Mouse (Mus musculus) forebrain, embryonic 10.5 days (tissue): ENCODE data around the gene Gabpb2. TPM values are rescaled to one million over a fixed set of nuclear protein-coding genes. Genes with fewer than 3 reads are reported as not detected.
A peak's percentile ranks its signal among the peaks of the same experiment; 100 is the strongest.

Source experiments
- DNase-seq: peaks from one replicate; pipeline ENCODE4 v3.0.0-alpha.2; 2017; ENCODE audit warnings: low spot score; ENCODE audit errors: extremely low spot score
- H3K27ac ChIP-seq: fragments of 300-500 bp; sonication (generic); 2 replicates; pipeline ENCODE4 v1.5.1; 2016; ENCODE audit warnings: mild to moderate bottlenecking
- H3K27me3 ChIP-seq: fragments of 300-500 bp; sonication (generic); 2 replicates; pipeline ENCODE4 v1.6.1; 2016; ENCODE audit warnings: mild to moderate bottlenecking; ENCODE audit not compliant: poor library complexity, severe bottlenecking
- H3K36me3 ChIP-seq: fragments of 300-500 bp; sonication (generic); replicated peaks from 2 replicates; pipeline ENCODE4 v1.6.1; 2016; ENCODE audit warnings: mild to moderate bottlenecking, moderate library complexity
- H3K4me1 ChIP-seq: fragments of 300-500 bp; sonication (generic); 2 replicates; pipeline ENCODE4 v1.6.1; 2016
- H3K4me3 ChIP-seq: fragments of 300-500 bp; sonication (generic); 2 replicates; pipeline ENCODE4 v1.5.1; 2016; ENCODE audit warnings: mild to moderate bottlenecking, moderate library complexity
- H3K9me3 ChIP-seq: fragments of 300-500 bp; sonication (generic); 2 replicates; pipeline ENCODE4 v1.6.1; 2016; ENCODE audit warnings: mild to moderate bottlenecking, moderate library complexity
- WGBS: fragments of 180-500 bp; shearing (Covaris S2); methylation state at CpG from one replicate; pipeline ENCODE4 v1.1.7; 2016; 5-methylcytosine and 5-hydroxymethylcytosine counted together
- polyA plus RNA-seq: library from polyadenylated mRNA; unstranded; fragments of >200 nt; fragmentation: Nextera tagmentation; extraction: Ambion mirVana; gene quantifications from 2 replicates; pipeline ENCODE4 v1.2.1, GENCODE M21; 2016

Gabpb2 gene
- polyA plus RNA-seq, 1 experiment from 2014 or later, result 13.7 TPM

DNA sequence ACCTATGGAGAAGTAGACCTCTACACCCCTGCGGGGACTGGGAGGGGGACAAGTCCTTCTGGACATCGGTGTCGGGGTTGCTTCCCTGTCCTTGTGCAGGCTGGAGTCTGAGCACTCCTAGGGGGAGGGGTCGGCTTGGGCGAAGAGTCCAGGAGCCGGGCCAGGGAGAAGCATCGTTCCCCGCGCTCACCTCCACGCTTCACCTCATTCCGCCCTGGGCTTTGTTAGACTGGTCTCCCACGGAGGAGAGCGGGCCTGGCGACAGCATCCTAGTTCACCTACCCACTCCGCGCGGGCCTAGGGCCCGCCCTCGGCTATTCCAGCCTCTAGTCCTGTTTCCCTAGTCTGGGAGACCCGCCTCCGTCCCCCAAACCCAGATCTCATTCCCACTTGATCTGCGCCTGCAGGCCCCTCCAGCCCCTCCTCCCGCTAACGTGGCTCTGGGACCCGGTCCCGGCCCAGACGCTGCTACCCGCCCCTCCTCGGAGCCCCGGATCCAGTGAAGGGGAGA, 56.6 kb downstream of the Gabpb2 start:
- WGBS, result under 1% methylated on average over 30 of the region's 30 CpGs
- peak overlapping the region; percentile 81 for H3K27ac ChIP-seq
- H3K27me3 ChIP-seq, result peaks cover 48% of the 10 kb centered on the region

DNA sequence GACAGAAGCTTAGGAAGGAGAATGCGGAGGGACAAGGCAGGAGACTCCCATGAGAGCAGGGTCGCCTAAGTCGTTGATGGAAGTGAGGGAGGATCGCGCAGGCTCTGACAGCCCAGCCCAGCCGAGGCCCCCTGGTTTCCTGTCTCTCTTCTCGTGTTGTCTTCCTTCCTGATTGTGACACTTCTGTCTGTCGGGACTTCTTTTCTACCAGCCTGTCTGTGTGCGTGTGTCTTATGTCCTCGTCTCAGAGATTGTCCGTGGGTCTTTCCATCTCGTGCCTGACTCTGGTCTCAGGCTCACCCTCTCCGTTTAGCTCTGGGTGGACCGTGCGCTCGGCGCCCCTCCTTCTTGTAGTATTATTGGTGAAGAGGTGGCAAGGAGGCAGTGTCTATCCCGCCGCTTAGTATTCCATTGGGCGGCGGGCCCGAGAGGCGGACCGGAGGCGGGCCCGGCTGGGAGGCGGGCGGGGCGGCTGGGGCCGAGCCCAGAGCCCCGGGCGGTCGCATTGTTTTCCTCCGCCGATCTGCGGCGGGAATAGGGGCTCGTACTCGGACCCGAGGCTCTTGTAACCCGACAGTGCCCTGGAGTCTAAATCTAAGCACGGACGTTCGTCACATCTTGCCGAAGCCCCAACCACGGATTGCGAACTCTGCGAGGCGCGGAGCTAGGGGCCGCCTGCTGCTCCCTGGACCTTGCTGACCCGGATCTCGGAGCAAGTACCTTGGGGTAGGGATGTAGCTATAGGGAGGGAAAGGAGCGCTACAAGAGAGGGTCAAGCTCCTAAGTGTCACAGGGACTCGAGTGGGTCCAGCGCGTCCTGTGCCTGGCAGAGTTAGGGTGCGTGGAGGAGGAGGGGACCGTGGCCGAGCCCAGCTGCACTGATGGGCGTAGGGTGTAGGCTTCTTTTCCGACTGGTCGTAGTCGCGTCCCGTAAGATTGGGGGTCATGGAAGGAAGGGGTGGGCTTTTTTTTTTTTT, 57.4 kb downstream of the Gabpb2 start, which contains the start of gene Sema6c:
Gene Sema6c (plus strand): TSS at position 471 of the 977 bp plus-strand sequence.
- peak within 1 kb of the TSS; percentile 81 for H3K27ac ChIP-seq
- H3K4me1 ChIP-seq, result peaks cover 45% of the 10 kb centered on the region
- peak; percentile 88 for DNase-seq
- H3K36me3 ChIP-seq, result peaks cover 13% of the 10 kb centered on the region
- H3K4me3 ChIP-seq, result peak within 1 kb of the TSS; percentile 65
- H3K27me3 ChIP-seq, result peaks cover 48% of the 10 kb centered on the region
- H3K9me3 ChIP-seq, result no peaks in the 10 kb centered on the region
- WGBS, result under 1% methylated on average over 66 of the region's 66 CpGs

More for the DNA sequence above, 56.6 kb downstream of the Gabpb2 start:
- peak; percentile 40 for DNase-seq
- peak overlapping the region; percentile 65 for H3K4me3 ChIP-seq
- H3K36me3 ChIP-seq, result peaks cover 19% of the 10 kb centered on the region
- peaks cover 45% of the 10 kb centered on the region for H3K4me1 ChIP-seq
- no peaks in the 10 kb centered on the region for H3K9me3 ChIP-seq

DNA sequence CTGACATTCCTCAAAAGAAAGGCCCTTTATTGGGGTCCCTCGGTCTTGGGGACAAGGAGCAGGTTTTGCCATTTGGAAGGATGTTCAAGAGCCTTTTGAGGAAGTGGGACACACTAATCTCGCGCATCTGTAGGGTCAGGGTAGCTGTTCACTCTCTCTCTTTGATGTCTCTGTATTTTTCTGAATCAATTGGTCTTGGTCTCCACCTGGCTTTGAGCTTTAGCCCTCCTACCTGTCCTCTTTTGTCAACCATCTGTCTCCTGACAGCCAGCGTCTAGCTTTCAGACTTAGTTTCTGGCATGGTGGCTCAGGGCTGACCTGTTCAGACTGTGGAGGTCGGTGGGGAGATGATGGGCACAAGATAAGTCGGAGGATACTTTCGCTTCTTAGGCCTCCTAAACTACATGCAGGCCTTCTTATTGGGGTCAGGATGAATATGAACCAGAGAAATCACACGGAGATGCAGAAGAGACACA, 58.2 kb downstream of the Gabpb2 start:
- Histone ChIP-seq H3K4me1 (peaks cover 45% of the 10 kb centered on the region), H3K9me3 (no peaks in the 10 kb centered on the region), H3K27me3 (peaks cover 48% of the 10 kb centered on the region), H3K36me3 (peaks cover 6% of the 10 kb centered on the region), H3K4me3 (peak overlapping the region; percentile 65), H3K27ac (0 out of 2 replicates have a peak overlapping the region, but pooled peaks have one; percentile 81)
- DNase-seq, result no peak
- WGBS, result 8% methylated on average over 8 of the region's 8 CpGs

DNA sequence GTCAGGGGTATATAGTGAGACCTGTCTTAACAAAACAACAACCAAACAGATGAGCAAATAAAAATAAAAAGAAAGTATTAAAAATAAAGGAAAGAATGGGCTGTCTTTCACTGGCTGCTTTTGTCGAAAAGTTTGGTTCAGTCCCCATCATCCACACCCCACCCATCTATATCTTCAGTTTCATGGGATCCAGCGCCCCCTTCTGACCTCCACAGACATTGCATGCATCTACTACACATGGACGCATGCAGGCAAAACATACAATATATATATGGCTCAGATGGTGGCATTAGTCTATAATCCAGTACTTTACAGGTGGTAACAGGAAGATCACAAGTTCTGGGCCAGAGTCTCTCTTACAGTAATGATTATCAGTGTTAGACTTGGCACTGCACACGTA, 63.8 kb downstream of the Gabpb2 start:
- H3K9me3 ChIP-seq, result no peaks in the 10 kb centered on the region
- H3K4me1 ChIP-seq, result no peaks in the 10 kb centered on the region
- H3K27me3 ChIP-seq, result peaks cover 8% of the 10 kb centered on the region
- no peak for DNase-seq
- H3K27ac ChIP-seq, result no peak overlapping the region
- no peak overlapping the region for H3K4me3 ChIP-seq
- H3K36me3 ChIP-seq, result no peaks in the 10 kb centered on the region
- 59% methylated on average over 4 of the region's 4 CpGs for WGBS

DNA sequence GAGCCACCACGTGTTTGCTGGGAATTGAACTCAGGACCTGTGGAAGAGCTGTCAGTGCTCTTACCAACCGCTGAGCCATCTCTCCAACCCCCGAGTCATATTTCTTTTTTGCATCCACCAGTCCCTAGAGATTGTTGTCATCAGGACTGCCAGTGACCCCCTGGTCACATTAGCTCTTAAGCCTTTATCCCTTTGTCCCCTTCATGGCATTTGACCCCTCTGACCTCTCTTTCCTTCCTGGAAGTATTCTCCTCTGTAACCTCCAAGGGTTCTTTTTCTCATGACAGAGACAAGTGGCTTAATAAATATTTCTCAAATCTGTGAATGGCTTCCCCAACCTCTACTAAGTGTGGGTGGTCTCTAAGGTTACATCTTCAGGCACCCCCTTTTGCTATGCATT, 69.8 kb downstream of the Gabpb2 start:
- H3K4me1 ChIP-seq, result no peaks in the 10 kb centered on the region
- no peak overlapping the region for H3K27ac ChIP-seq
- 59% methylated on average over 3 of the region's 3 CpGs for WGBS
- H3K36me3 ChIP-seq, result no peaks in the 10 kb centered on the region
- DNase-seq, result no peak
- no peaks in the 10 kb centered on the region for H3K27me3 ChIP-seq
- no peaks in the 10 kb centered on the region for H3K9me3 ChIP-seq
- H3K4me3 ChIP-seq, result no peak overlapping the region

DNA sequence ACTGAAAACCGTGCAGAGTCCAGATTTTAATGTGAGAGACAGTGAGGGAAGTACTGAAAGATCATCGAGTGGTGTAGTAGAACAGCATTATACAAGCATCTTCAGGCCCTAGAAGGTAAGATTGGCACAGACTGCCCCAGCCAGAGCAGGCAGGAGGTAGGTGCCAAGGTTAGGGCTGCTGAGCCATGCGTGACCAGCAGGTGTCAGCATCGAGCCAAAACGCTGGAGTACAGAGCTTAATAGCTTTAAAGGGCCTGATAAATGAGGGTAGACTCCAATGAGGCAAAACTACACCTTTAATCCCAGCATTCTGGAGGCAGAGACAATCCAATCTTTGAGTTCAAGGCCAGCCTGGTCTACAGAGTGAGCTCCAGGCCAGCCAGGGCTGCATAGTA, 75.1 kb downstream of the Gabpb2 start:
- Histone ChIP-seq H3K4me3 (no peak overlapping the region), H3K27me3 (no peaks in the 10 kb centered on the region), H3K4me1 (peaks cover 8% of the 10 kb centered on the region), H3K9me3 (no peaks in the 10 kb centered on the region), H3K27ac (no peak overlapping the region), H3K36me3 (peaks cover 14% of the 10 kb centered on the region)
- DNase-seq, result peak; percentile 80
- 6% methylated on average over 5 of the region's 5 CpGs for WGBS

DNA sequence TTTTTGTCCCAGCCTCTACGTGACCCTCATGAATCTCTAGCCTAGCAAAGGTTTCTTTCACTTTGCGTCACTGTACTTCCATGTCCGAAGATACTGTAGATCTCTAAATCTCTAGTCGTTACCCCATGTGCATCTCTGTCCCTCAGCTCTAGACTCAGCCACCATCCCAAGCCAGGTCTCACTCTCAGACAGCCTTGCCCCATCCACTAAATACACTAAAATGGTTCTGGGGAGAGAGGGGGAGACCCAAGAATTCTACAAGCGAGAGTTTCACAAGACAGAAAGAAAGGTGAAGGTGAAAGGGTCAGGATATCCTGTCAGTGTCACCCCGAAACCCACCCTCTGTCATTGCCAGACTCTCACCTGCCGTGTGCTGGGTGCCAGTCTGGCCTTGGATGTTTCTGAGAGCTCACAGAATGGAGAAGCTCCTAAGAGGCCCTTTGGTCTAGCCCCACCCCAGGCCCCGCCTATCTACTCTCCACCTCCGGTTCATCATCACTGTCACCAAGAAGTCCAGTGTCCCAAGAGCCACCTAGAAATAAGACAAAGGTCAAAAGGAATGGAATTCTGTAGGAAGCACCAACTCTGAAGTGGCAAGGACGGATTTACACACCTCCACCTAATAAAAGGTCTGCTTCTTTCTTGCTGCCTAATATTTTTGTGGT, 75.6 kb downstream of the Gabpb2 start, which contains the start of gene Tnfaip8l2:
Gene Tnfaip8l2 (minus strand): TSS at position 409 of the 665 bp plus-strand sequence.
- Histone ChIP-seq H3K36me3 (peaks cover 14% of the 10 kb centered on the region), H3K4me1 (peaks cover 8% of the 10 kb centered on the region), H3K27me3 (no peaks in the 10 kb centered on the region), H3K27ac (no peak within 1 kb of the TSS), H3K4me3 (no peak within 1 kb of the TSS), H3K9me3 (no peaks in the 10 kb centered on the region)
- 85% methylated on average over 10 of the region's 10 CpGs for WGBS
- no peak for DNase-seq

DNA sequence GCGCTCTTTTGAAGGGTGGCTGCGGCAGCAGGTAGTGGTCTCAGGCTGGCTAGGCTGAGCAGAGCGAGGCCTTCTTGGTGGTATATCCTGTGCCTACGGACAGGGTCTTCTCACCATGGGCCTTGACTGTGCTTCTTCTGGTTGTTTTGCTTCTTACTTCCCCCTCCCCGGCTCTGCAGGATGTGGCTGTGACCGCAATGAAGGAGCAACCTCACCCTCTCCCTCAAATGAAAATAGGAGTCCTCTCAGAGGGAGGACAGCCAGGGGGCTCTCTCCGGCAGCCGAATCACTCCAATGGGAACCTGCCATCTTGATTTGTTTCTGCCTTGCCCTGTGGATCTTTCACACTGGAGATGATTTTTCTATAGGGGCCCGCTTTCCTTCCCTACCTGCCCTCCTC, 76.2 kb downstream of the Gabpb2 start:
- no peak overlapping the region for H3K27ac ChIP-seq
- 91% methylated on average over 9 of the region's 9 CpGs for WGBS
- H3K36me3 ChIP-seq, result peaks cover 14% of the 10 kb centered on the region
- no peak overlapping the region for H3K4me3 ChIP-seq
- DNase-seq, result no peak
- H3K9me3 ChIP-seq, result no peaks in the 10 kb centered on the region
- H3K27me3 ChIP-seq, result no peaks in the 10 kb centered on the region
- peaks cover 8% of the 10 kb centered on the region for H3K4me1 ChIP-seq

DNA sequence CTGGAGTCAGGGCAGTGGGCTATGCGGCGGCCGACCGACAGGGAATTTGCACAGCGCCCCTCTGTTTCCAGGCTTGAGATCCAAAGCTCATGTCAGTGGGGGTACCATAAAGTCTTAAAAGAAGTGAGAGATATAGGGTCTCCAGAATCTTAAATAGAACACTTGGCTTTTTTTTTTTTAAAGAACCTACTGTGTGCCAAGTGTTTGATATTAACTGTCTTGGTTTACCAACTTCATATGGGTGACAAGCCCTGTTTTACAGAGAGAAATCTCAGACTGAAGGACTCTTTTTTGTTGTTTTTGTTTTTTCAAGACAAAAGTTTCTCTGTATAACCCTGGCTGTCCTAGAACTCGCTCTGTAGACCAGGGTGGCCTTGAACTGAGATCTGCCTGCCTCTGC, 76.9 kb downstream of the Gabpb2 start:
- Histone ChIP-seq H3K27me3 (no peaks in the 10 kb centered on the region), H3K36me3 (peaks cover 14% of the 10 kb centered on the region), H3K27ac (no peak overlapping the region), H3K4me1 (peaks cover 12% of the 10 kb centered on the region), H3K9me3 (no peaks in the 10 kb centered on the region), H3K4me3 (no peak overlapping the region)
- 89% methylated on average over 6 of the region's 6 CpGs for WGBS
- no peak for DNase-seq

DNA sequence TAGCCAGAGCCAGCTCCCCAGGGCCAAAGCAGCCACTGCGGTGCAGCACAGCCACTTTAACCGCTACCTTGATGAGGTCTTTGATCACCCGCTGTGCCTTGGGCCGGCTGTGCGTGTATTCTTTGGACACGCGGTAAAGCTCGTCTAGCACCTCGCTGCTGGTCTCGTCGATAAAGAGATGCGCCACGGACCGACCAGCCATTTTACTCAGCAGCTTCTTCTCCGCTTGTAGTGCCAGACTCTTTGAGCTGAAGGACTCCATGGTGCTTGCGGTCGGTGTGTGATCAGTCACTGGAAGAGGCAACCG, 77.5 kb downstream of the Gabpb2 start:
- DNase-seq, result no peak
- no peaks in the 10 kb centered on the region for H3K27me3 ChIP-seq
- peaks cover 18% of the 10 kb centered on the region for H3K4me1 ChIP-seq
- peaks cover 14% of the 10 kb centered on the region for H3K36me3 ChIP-seq
- peak overlapping the region; percentile 11; the same call in 1 of the 2 replicates for H3K4me3 ChIP-seq
- 69% methylated on average over 18 of the region's 18 CpGs for WGBS
- H3K27ac ChIP-seq, result no peak overlapping the region
- H3K9me3 ChIP-seq, result no peaks in the 10 kb centered on the region

DNA sequence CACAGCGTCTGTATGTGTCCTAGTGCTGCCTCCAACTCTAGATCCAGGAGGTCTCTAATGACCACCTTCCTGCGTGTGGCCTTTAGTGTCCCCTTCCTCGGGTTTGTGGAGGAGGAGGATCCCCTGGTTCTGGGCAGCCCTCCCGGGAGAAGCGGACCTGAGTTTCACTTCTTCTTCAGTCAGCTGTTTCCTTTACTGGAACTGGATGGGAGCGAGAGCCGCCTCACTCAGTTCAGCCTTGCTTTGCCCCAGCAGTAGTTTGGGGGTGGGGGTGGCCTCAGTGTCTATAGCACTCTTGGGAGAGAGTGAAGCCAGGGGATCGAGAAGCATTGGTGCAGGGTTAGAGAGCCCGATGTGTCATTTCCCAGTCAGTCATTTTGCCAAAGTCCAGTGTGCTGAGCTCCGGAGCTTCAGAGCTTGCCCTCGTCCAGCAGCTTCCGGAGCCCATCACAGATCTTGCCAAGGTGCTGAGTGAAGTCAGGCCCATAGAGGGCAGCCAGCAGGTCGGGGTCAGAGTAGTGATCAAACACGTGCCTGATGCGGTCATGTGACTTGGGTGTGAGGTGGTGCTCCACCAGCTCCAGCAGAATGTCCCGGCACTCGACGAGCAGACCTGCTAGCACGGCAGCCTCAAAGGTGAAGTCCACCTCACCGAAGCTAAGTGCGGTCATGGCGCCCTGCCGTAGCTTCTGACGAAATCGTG, 78.0 kb downstream of the Gabpb2 start:
- WGBS, result 72% methylated on average over 25 of the region's 25 CpGs
- no peaks in the 10 kb centered on the region for H3K27me3 ChIP-seq
- no peak overlapping the region for H3K27ac ChIP-seq
- H3K36me3 ChIP-seq, result peaks cover 14% of the 10 kb centered on the region
- H3K4me1 ChIP-seq, result peaks cover 23% of the 10 kb centered on the region
- peak overlapping the region; percentile 11; the same call in 1 of the 2 replicates for H3K4me3 ChIP-seq
- no peaks in the 10 kb centered on the region for H3K9me3 ChIP-seq
- no peak for DNase-seq

DNA sequence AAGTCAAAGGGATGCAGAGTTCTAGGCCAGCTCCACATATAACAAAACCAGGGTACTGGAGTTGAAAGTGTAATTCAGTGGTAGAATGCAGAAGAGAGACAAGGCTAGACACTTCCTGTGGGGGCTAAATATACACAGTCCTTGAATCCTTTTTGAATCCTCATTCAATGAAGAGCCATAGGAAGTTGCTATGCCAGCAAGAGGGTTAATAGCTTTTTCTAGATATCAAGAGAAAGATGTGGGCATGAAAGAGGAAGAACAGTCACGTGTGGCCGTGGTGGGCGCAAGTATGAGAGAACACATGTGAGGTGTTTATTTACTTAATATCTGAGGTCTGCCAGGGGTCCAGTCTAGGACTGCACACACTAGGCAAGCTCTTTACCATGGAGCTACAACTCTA, 81.4 kb downstream of the Gabpb2 start:
- H3K36me3 ChIP-seq, result peaks cover 29% of the 10 kb centered on the region
- peaks cover 32% of the 10 kb centered on the region for H3K4me1 ChIP-seq
- DNase-seq, result no peak
- H3K4me3 ChIP-seq, result no peak overlapping the region
- H3K27me3 ChIP-seq, result no peaks in the 10 kb centered on the region
- no peaks in the 10 kb centered on the region for H3K9me3 ChIP-seq
- no peak overlapping the region for H3K27ac ChIP-seq
- 96% methylated on average over 3 of the region's 3 CpGs for WGBS
